Mouse (Mus musculus): ENCODE measurements around the gene Pex16. TPM values are rescaled to one million over a fixed set of nuclear protein-coding genes. Genes with fewer than 3 reads are reported as not detected.

Pex16 gene
- polyA plus RNA-seq, 1 experiment from 2014 or later = 26.5 TPM

DNA sequence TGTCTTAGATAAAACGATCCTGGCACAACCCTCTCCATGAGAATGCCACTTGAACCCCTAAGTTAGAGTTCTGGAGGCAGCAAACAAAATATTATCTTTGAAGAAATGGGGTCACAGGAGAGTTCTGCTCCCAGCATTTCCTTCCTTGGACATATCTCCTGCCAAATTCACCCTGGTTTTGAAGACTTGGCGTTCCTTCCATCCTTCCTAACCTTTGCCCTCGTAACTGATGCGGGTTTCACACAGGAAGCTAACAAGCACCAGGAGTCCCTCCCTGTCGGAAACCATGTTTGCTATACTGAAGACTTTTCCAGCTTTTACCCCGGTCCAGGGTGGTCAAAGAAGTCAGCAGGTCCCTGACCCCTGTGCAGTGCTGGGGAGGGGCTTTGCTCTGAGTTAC lies 20.3 kb upstream of the Pex16 start:
- Histone ChIP-seq H3K36me3 (peaks cover 57% of the 10 kb centered on the region), H3K9me3 (no peaks in the 10 kb centered on the region), H3K27ac (no peak overlapping the region), H3K4me1 (no peaks in the 10 kb centered on the region), H3K4me2 (replicated peaks) (no peak overlapping the region), H3K9ac (no peak overlapping the region), H3K27me3 (replicated peaks) (no peaks in the 10 kb centered on the region), H3K4me3 (no peak overlapping the region)
- WGBS = 71% methylated on average over 6 of the region's 6 CpGs
- no peak for ATAC-seq (ENCODE audit: low FRiP score, low read depth)

DNA sequence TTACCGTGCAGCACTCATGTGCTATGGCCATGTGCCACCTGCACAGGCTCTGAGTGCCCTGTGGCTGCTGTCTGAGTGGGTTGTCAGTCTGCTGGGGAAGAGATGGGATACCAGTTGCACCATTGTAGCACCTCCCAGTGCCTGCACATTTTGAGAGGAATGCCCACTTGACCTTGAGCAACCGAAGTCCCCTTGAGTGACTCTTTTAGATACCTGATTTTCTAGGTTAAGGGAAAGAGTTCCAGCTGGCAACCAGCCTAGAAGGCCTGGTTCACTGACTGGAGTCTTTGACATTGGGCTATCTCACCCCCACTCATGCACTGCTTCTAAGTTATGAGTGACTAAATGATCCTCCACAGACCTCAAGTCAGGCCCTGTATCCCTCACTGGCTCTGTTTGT lies 15.2 kb upstream of the Pex16 start:
- H3K36me3 ChIP-seq = peaks cover 57% of the 10 kb centered on the region
- H3K4me3 ChIP-seq = no peak overlapping the region
- no peaks in the 10 kb centered on the region for H3K9me3 ChIP-seq
- no peak for ATAC-seq (ENCODE audit: low FRiP score, low read depth)
- no peak overlapping the region for H3K9ac ChIP-seq
- no peak overlapping the region for H3K27ac ChIP-seq
- H3K4me1 ChIP-seq = peaks cover 3% of the 10 kb centered on the region; the same call in 1 of the 2 replicates
- 95% methylated on average over 2 of the region's 2 CpGs for WGBS
- H3K4me2 ChIP-seq (replicated peaks) = no peak overlapping the region
- no peaks in the 10 kb centered on the region for H3K27me3 ChIP-seq (replicated peaks)

- no peaks in the 10 kb centered on the region for H3K27me3 ChIP-seq (replicated peaks)
- H3K4me3 ChIP-seq = no peak overlapping the region
- H3K9me3 ChIP-seq = no peaks in the 10 kb centered on the region
- peaks cover 57% of the 10 kb centered on the region for H3K36me3 ChIP-seq
- 64% methylated on average over 25 of the region's 25 CpGs for WGBS
- no peak overlapping the region for H3K9ac ChIP-seq
- H3K4me2 ChIP-seq (replicated peaks) = no peak overlapping the region
- 0 out of 2 replicates have a peak overlapping the region, but pooled peaks have one; percentile 5 for H3K27ac ChIP-seq
- ATAC-seq (ENCODE audit: low FRiP score, low read depth) = peak; percentile 63
- H3K4me1 ChIP-seq = peaks cover 3% of the 10 kb centered on the region; the same call in 1 of the 2 replicates
These were observed 14.2 kb upstream of the Pex16 start for GRCm38 (mm10) chr2:92360186-92360823.

GRCm38 (mm10) chr2:92360893-92361292 lies 13.6 kb upstream of the Pex16 start:
- no peak overlapping the region for H3K27ac ChIP-seq
- no peaks in the 10 kb centered on the region for H3K9me3 ChIP-seq
- WGBS = 19% methylated on average over 12 of the region's 12 CpGs
- H3K4me1 ChIP-seq = peaks cover 3% of the 10 kb centered on the region; the same call in 1 of the 2 replicates
- ATAC-seq (ENCODE audit: low FRiP score, low read depth) = peak; percentile 30
- H3K4me3 ChIP-seq = no peak overlapping the region
- H3K27me3 ChIP-seq (replicated peaks) = no peaks in the 10 kb centered on the region
- no peak overlapping the region for H3K4me2 ChIP-seq (replicated peaks)
- peaks cover 57% of the 10 kb centered on the region for H3K36me3 ChIP-seq
- no peak overlapping the region for H3K9ac ChIP-seq

DNA sequence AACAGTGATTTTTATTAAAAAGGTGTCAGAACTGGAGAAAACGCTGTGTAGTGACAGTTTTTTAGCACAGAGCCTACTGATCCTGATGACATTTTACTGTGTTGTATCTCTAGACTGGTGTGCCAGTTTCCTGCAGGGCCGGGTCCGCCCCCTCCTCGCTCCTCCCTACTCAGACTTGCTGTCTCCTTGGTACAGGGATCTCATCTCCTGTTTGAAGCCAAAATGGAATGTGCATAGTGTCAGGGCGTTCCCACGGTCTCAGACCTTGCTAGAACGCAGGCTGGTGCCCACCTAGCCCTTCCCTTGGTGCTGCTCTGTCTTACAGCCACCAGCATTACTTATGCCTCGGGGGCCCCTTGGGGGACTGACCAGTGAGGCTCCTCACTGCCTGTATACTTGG lies 12.7 kb upstream of the Pex16 start:
- H3K4me2 ChIP-seq (replicated peaks) = no peak overlapping the region
- peaks cover 3% of the 10 kb centered on the region; the same call in 1 of the 2 replicates for H3K4me1 ChIP-seq
- no peak overlapping the region for H3K9ac ChIP-seq
- H3K4me3 ChIP-seq = no peak overlapping the region
- no peak overlapping the region for H3K27ac ChIP-seq
- no peaks in the 10 kb centered on the region for H3K9me3 ChIP-seq
- WGBS = 90% methylated on average over 8 of the region's 8 CpGs
- H3K36me3 ChIP-seq = peaks cover 56% of the 10 kb centered on the region
- H3K27me3 ChIP-seq (replicated peaks) = no peaks in the 10 kb centered on the region
- ATAC-seq (ENCODE audit: low FRiP score, low read depth) = no peak

DNA sequence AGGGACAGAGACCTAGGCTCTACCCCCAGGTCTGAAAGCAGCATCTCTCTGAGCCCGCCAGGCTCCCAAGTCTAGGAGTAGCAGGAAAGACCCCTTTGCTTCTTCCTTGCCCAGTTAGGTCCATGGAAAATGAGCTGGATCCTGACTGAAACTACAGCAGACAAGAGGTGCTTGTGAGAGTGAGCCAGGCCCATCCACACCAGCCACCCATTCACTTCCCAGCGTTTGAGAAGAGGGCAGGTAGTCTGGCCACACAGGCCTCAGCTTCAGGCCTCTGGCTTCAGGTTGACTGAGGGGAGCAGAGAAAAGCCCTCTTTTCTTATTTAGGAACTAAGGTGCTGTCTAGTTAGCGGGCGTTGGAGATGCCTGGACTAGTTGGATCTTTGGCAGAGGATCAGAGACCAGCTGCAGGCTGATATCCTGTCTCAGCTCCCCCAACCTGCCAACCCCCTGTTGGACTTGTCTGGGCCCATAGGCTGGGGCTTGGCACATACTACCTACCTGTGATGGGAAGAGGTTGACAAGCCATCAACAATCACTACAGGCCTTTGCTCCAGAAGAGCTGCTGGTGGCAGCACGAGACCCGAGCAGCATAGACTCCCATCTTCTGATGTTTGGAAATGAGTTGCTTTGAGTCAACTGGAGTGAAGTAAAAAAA lies 11.8 kb upstream of the Pex16 start:
- Histone ChIP-seq H3K9me3 (no peaks in the 10 kb centered on the region), H3K9ac (no peak overlapping the region), H3K36me3 (peaks cover 49% of the 10 kb centered on the region), H3K27me3 (replicated peaks) (no peaks in the 10 kb centered on the region), H3K27ac (no peak overlapping the region), H3K4me1 (peaks cover 3% of the 10 kb centered on the region; the same call in 1 of the 2 replicates), H3K4me2 (replicated peaks) (no peak overlapping the region), H3K4me3 (no peak overlapping the region)
- ATAC-seq (ENCODE audit: low FRiP score, low read depth) = no peak
- WGBS = 94% methylated on average over 6 of the region's 6 CpGs

DNA sequence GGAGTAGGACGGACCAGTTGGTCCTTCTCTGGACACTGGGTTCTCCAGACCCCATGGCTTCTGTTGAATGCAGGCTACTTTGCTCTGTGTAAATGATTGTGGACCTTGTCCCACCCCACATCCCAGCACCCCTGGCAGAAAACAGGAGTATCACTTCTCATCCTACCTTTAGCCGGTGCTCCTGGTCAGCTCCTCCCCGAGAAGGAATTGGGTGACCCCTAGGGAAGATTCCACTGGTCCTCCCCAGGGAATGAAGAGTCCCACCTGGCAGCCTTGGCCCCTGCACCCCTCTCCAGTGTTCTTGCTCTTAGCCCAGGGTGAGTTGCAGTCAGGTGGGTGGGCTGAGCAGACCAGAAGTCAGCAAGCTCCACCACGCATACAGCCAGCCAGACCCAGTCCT lies 10.4 kb upstream of the Pex16 start:
- ATAC-seq (ENCODE audit: low FRiP score, low read depth) = no peak
- Histone ChIP-seq H3K4me2 (replicated peaks) (no peak overlapping the region), H3K4me1 (peaks cover 3% of the 10 kb centered on the region; the same call in 1 of the 2 replicates), H3K27me3 (replicated peaks) (peaks cover 6% of the 10 kb centered on the region; the same call in 1 of the 2 replicates), H3K9me3 (no peaks in the 10 kb centered on the region), H3K27ac (no peak overlapping the region), H3K36me3 (peaks cover 36% of the 10 kb centered on the region), H3K4me3 (no peak overlapping the region), H3K9ac (no peak overlapping the region)
- WGBS = 96% methylated on average over 4 of the region's 4 CpGs

DNA sequence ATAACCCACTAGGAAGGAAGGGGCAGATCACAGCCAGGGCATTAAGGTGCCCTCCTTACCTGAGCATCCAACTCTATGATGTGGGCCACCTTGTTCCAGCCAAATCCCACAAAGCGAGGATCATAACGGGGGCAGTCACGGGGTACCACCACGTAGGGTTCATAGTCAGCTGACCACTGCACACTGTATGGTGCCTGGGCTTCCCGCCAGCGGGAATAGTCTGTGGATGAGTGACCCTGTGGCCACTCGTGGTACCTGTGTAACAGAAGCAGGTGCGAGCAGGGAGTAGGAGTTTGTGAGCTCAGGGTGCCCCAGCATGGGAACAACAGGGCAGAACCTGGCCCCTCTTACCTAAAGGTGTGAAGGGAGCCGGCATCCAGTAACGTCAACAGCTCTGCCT lies 8.9 kb upstream of the Pex16 start:
- Histone ChIP-seq H3K27ac (no peak overlapping the region), H3K9me3 (no peaks in the 10 kb centered on the region), H3K4me1 (peaks cover 11% of the 10 kb centered on the region), H3K36me3 (peaks cover 23% of the 10 kb centered on the region), H3K9ac (no peak overlapping the region), H3K4me2 (replicated peaks) (no peak overlapping the region), H3K27me3 (replicated peaks) (peaks cover 21% of the 10 kb centered on the region), H3K4me3 (no peak overlapping the region)
- no peak for ATAC-seq (ENCODE audit: low FRiP score, low read depth)
- WGBS = 94% methylated on average over 10 of the region's 10 CpGs

DNA sequence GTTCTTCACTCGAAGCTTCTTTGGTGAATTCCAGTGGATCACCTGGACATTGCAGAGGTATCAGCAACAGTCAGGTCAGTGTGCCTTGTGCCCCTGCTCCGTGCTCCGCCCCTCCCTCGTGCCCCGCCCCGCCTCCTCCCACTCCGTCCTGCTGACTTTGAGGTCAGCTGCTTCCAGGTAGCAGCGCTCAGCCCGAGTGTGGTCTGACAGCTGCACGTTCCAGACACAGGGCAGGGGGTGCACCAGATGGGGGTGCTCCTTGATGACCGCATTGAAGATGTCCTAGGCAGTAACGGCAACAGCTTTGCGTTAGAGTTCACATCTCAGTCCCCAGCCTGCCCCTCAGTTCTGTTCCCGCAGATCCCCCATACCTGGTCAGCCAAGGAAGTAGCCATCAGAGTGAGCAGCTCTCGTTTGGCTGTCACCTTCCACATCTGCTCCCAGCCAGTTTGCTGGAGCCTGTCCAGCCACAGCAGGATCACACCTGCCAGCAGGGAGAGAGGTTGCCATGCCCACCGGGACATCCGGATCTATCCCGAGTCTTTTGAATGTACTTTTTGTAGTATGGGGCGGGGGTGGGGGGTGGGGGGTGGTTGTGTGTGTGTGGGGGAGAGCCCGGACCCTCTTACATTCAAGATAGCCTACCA lies 7.0 kb upstream of the Pex16 start:
- peaks cover 27% of the 10 kb centered on the region for H3K4me1 ChIP-seq
- ATAC-seq (ENCODE audit: low FRiP score, low read depth) = no peak
- no peak overlapping the region for H3K4me3 ChIP-seq
- H3K36me3 ChIP-seq = peaks cover 16% of the 10 kb centered on the region
- H3K27ac ChIP-seq = no peak overlapping the region
- no peak overlapping the region for H3K9ac ChIP-seq
- WGBS = 40% methylated on average over 20 of the region's 20 CpGs
- no peak overlapping the region for H3K4me2 ChIP-seq (replicated peaks)
- H3K9me3 ChIP-seq = no peaks in the 10 kb centered on the region
- H3K27me3 ChIP-seq (replicated peaks) = peaks cover 31% of the 10 kb centered on the region

- Histone ChIP-seq H3K4me1 (peaks cover 31% of the 10 kb centered on the region), H3K9ac (peak overlapping the region; percentile 42; the same call in 1 of the 2 replicates), H3K27me3 (replicated peaks) (peaks cover 34% of the 10 kb centered on the region), H3K27ac (no peak overlapping the region), H3K36me3 (no peaks in the 10 kb centered on the region), H3K9me3 (no peaks in the 10 kb centered on the region), H3K4me2 (replicated peaks) (peak overlapping the region; percentile 64), H3K4me3 (peak overlapping the region; percentile 33)
- ATAC-seq (ENCODE audit: low FRiP score, low read depth) = no peak
- WGBS = 12% methylated on average over 19 of the region's 19 CpGs
These were observed 4.1 kb upstream of the Pex16 start for GRCm38 (mm10) chr2:92370375-92370774.

- Histone ChIP-seq H3K9me3 (no peaks in the 10 kb centered on the region), H3K4me2 (replicated peaks) (peak overlapping the region; percentile 64), H3K4me1 (peaks cover 37% of the 10 kb centered on the region), H3K27me3 (replicated peaks) (peaks cover 34% of the 10 kb centered on the region), H3K27ac (no peak overlapping the region), H3K36me3 (no peaks in the 10 kb centered on the region), H3K4me3 (peak overlapping the region; percentile 33), H3K9ac (peak overlapping the region; percentile 42; the same call in 1 of the 2 replicates)
- ATAC-seq (ENCODE audit: low FRiP score, low read depth) = no peak
- WGBS = 3% methylated on average over 45 of the region's 45 CpGs
These were observed 3.4 kb upstream of the Pex16 start for GRCm38 (mm10) chr2:92370821-92371805.

Measured in neural tube, embryonic 12.5 days (tissue).